Comparison of ENCODE assay signal across 8 mouse cellular contexts in the genomic region with DNA sequence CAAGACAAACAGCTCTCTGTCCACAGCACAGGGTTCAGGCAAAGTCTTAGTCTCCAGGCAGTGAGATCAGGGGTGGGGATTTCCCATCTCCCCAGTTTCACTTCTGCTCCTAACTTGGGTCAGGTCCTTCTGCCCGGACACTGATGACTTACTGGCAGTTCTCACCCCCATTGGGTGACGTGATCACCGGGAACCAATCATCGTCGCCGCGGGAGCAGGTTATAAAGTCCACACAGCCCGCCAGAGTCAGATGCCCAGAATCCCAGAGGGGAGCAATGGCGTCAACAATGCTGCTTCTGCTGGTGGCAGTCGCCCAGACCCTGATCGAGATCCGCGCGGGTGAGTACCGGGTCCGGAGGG. TPM values are rescaled to one million over a fixed set of nuclear protein-coding genes. Genes with fewer than 3 reads are reported as not detected.
DNase-seq lines count a peak whose midpoint lies in the region; ATAC-seq and TF ChIP-seq lines count a peak whose summit lies in the region.

A gene (plus strand): TSS at position 249 of the 360 bp plus-strand sequence.

- no peak for ATAC-seq in G1E (ENCODE audit: extremely low read depth, insufficient number of reproducible peaks, low FRiP score, poor library complexity, severe bottlenecking)
- ATAC-seq in neural tube, embryonic 15.5 days (ENCODE audit: low FRiP score): peak; percentile 84

- peak within 1 kb of the TSS; percentile 43; the same call in 1 of the 2 replicates for H3K9ac ChIP-seq in neural tube, embryonic 15.5 days (replicated peaks)

- TF ChIP-seq CTCF in G1E (IDR thresholded peaks at IDR 0.05; ENCODE audit: low read depth, low read length): no peak
- TF ChIP-seq CTCF in layer of hippocampus, adult 2 months (conservative IDR thresholded peaks at IDR 0.05): no peak
- no peak for TF ChIP-seq CTCF in lung, adult 2 months (IDR thresholded peaks at IDR 0.05; ENCODE audit: insufficient read depth, low read length)

- peak within 1 kb of the TSS; percentile 5; the same call in 1 of the 2 replicates for H3K27ac ChIP-seq in layer of hippocampus, adult 2 months
- H3K27ac ChIP-seq in neural tube, embryonic 15.5 days (replicated peaks): no peak within 1 kb of the TSS

- peak; percentile 97 for TF ChIP-seq POLR2A in lung, adult 2 months (IDR thresholded peaks at IDR 0.05; ENCODE audit: borderline replicate concordance, extremely low read depth, low read depth, low read length)

- no peak for DNase-seq in G1E (ENCODE audit: low spot score)
- peak; percentile 46 for DNase-seq in cerebellum, adult 9-10 months
- peak; percentile 78 for DNase-seq in forelimb bud, embryonic 11.5 days (ENCODE audit: low read depth, low spot score)
- peak; percentile 91 for DNase-seq in heart, postnatal 4 days
- peak; percentile 81 for DNase-seq in layer of hippocampus, adult 2 months (ENCODE audit: low spot score in 2 of 2)
- DNase-seq in lung, adult 2 months: peak; percentile 96
- peak; percentile 88 for DNase-seq in testis, postnatal 10 days (ENCODE audit: low spot score)

- peak within 1 kb of the TSS; percentile 98 for H3K4me2 ChIP-seq in neural tube, embryonic 15.5 days

- 0 out of 2 replicates have a peak, but pooled peaks cover 7% of the 10 kb centered on the region for H3K4me1 ChIP-seq in G1E (ENCODE audit: insufficient read depth, low read depth, low read length)
- H3K4me1 ChIP-seq in lung, adult 2 months (ENCODE audit: control insufficient read depth, insufficient read depth, low read length): 0 out of 2 replicates have a peak, but pooled peaks cover 2% of the 10 kb centered on the region
- H3K4me1 ChIP-seq in neural tube, embryonic 15.5 days: peaks cover 13% of the 10 kb centered on the region

- peaks cover 3% of the 10 kb centered on the region; the same call in 1 of the 2 replicates for H3K27me3 ChIP-seq in G1E (ENCODE audit: insufficient read depth, low read length)
- no peaks in the 10 kb centered on the region for H3K27me3 ChIP-seq in neural tube, embryonic 15.5 days (replicated peaks)

- H3K36me3 ChIP-seq in G1E (replicated peaks): no peaks in the 10 kb centered on the region
- H3K36me3 ChIP-seq in neural tube, embryonic 15.5 days: no peaks in the 10 kb centered on the region

- H3K4me3 ChIP-seq in G1E (ENCODE audit: low read depth, low read length): peak within 1 kb of the TSS; percentile 42; the same call in 1 of the 2 replicates
- H3K4me3 ChIP-seq in layer of hippocampus, adult 2 months: peak within 1 kb of the TSS; percentile 61
- H3K4me3 ChIP-seq in lung, adult 2 months (replicated peaks; ENCODE audit: extremely low read depth, low read depth, low read length): peak within 1 kb of the TSS; percentile 87
- H3K4me3 ChIP-seq in neural tube, embryonic 15.5 days (replicated peaks): peak within 1 kb of the TSS; percentile 54

- 1% methylated on average over 16 of the region's 16 CpGs for WGBS in lung, adult 2 months
- WGBS in neural tube, embryonic 15.5 days: 0% methylated on average over 16 of the region's 16 CpGs

- peaks cover 6% of the 10 kb centered on the region; the same call in 1 of the 2 replicates for H3K9me3 ChIP-seq in G1E (replicated peaks)
- 0 out of 2 replicates have a peak, but pooled peaks cover 2% of the 10 kb centered on the region for H3K9me3 ChIP-seq in neural tube, embryonic 15.5 days (replicated peaks)

RNA-seq across cellular contexts. Expression of the gene that starts here (rescaled TPM):
- total RNA-seq in G1E (2014; fragmentation: Nextera tagmentation) (not detected in 2 replicates), G1E (2017) (0.05 and 0.17 TPM in 2 replicates)
- polyA plus RNA-seq in G1E (2012): 0.04 TPM in 1 of 2 replicates, not detected in the other
- 1 to 10 TPM; 8.0 TPM for total RNA-seq in heart, postnatal 4 days (2021)
- total RNA-seq in layer of hippocampus, adult 2 months (2021): 1 to 10 TPM; 1.7 to 2.3 TPM
- polyA plus RNA-seq in lung, adult 2 months (2012; rRNA removed): 152 and 267 TPM in 2 replicates
- 1.7 and 3.7 TPM in 2 replicates for polyA plus RNA-seq in neural tube, embryonic 15.5 days (2015; fragmentation: Nextera tagmentation; extraction: Ambion mirVana)

Comparison
In these comparisons a context has a peak if more than half of its experiments do, and no peak if none do; other contexts are left out.
1. RNA of the gene that starts here (polyA plus RNA-seq): 152 to 267 TPM in lung, adult 2 months; 1.7 to 3.7 TPM in neural tube, embryonic 15.5 days and 0.04 TPM in G1E; every median in the first group is over 10 times any median in the second.
2. Peak in every context shown above with its lines, with median percentiles within 50 percentile points of each other: H3K4me3 ChIP-seq.